Mouse (Mus musculus) ES-Bruce4 (cell line): ENCODE measurements at regions not wholly inside any gene's neighbourhood (a gene's known extent, or its start where the extent isn't known, plus 50 kb on each side); places are given as distances from the start of the nearest gene placed in this dataset.

ENCODE experiments used
- H3K27ac ChIP-seq: 2 replicates; pipeline ENCODE4 v1.5.1; 2012; ENCODE audit warnings: low read length, inconsistent platforms; ENCODE audit not compliant: insufficient read depth
- H3K27me3 ChIP-seq: 2 replicates; pipeline ENCODE4 v1.6.1; 2012; ENCODE audit warnings: mild to moderate bottlenecking, low read length, inconsistent platforms; ENCODE audit not compliant: control insufficient read depth, poor library complexity, insufficient read depth, severe bottlenecking
- H3K36me3 ChIP-seq: 2 replicates; pipeline ENCODE4 v1.6.1; 2012; ENCODE audit warnings: inconsistent platforms, mild to moderate bottlenecking, low read length, moderate library complexity; ENCODE audit not compliant: control insufficient read depth, poor library complexity, insufficient read depth, severe bottlenecking
- H3K4me1 ChIP-seq: one replicate; pipeline ENCODE4 v1.8.1; 2011; ENCODE audit warnings: low read length; ENCODE audit not compliant: control insufficient read depth, insufficient read depth
- H3K4me3 ChIP-seq: 2 replicates; pipeline ENCODE4 v1.5.1; 2011; ENCODE audit warnings: low read depth, mild to moderate bottlenecking, low read length
- H3K9ac ChIP-seq: 2 replicates; pipeline ENCODE4 v1.6.1; 2012; ENCODE audit warnings: low read depth, mild to moderate bottlenecking, inconsistent platforms; ENCODE audit not compliant: poor library complexity, severe bottlenecking
- H3K9me3 ChIP-seq: replicated peaks from 2 replicates; pipeline ENCODE4 v1.6.1; 2012; ENCODE audit warnings: mild to moderate bottlenecking, low read length, inconsistent platforms; ENCODE audit not compliant: control insufficient read depth, poor library complexity, insufficient read depth, severe bottlenecking
- CTCF ChIP-seq: IDR thresholded peaks from one replicate; pipeline ENCODE4 v1.8.1; 2011; ENCODE audit warnings: low read depth, low read length
- EP300 ChIP-seq: IDR thresholded peaks from 2 replicates; pipeline ENCODE4 v1.6.1; 2011; ENCODE audit warnings: low read depth, low read length; ENCODE audit not compliant: insufficient read depth
- POLR2A ChIP-seq: IDR thresholded peaks from one replicate; pipeline ENCODE4 v1.8.1; 2011; ENCODE audit warnings: low read length; ENCODE audit not compliant: insufficient read depth

- Histone ChIP-seq H3K4me3 (no peak overlapping the region), H3K4me1 (no peaks in the 10 kb centered on the region)
These were observed 50.9 kb upstream of the Nt5e start for GRCm38 (mm10) chr9:88276023-88276568.

GRCm38 (mm10) chr9:88277031-88277430 lies 50.0 kb upstream of the Nt5e start:
- no peak overlapping the region for H3K4me3 ChIP-seq
- no peaks in the 10 kb centered on the region for H3K27me3 ChIP-seq
- H3K36me3 ChIP-seq, result no peaks in the 10 kb centered on the region
- no peak overlapping the region for H3K27ac ChIP-seq
- H3K9ac ChIP-seq, result no peak overlapping the region
- H3K9me3 ChIP-seq, result no peaks in the 10 kb centered on the region
- H3K4me1 ChIP-seq, result no peaks in the 10 kb centered on the region
- TF ChIP-seq CTCF, result no peak
- TF ChIP-seq EP300, result no peak
- no peak for TF ChIP-seq POLR2A

More at GRCm38 (mm10) chr9:88276023-88276568, 50.9 kb upstream of the Nt5e start:
- Histone ChIP-seq H3K27ac (no peak overlapping the region), H3K36me3 (no peaks in the 10 kb centered on the region), H3K27me3 (no peaks in the 10 kb centered on the region), H3K9me3 (no peaks in the 10 kb centered on the region), H3K9ac (no peak overlapping the region)
- TF ChIP-seq EP300 (no peak), POLR2A (no peak), CTCF (no peak)
